Mouse (Mus musculus) testis, postnatal 10 days (tissue): ENCODE data around the gene Gm5155.
"Not testable (repeated sequence)": the region's sequence is repeated elsewhere in the genome, so short reads cannot be mapped to it uniquely, and the experiment has no call there.

Experiments used
- DNase-seq: peaks from one replicate; pipeline ENCODE4 v3.0.0; 2021; ENCODE audit warnings: low spot score

The Gm5155 gene

DNA sequence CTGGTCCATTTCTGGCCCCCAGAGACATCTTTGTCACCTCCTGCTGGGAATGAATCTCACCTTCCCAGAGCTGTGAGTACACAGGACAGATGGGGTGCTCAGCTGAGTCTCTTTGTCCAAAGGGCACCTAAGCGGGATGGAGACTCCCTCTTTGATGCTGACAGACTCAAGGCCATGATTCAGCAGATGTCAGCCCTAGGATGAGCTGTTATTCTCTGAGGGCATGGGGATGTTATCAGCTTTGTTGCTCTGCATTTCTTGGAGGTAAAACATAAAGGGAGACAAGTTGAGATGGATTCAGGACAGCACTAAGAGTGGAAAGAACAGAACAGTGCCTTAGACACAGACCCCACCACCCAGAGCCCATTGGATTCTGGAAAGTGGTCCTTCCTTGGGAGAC is at the start of gene Gm5155:
TSS of gene Gm5155 (plus strand) at position 301 of the 400 bp plus-strand sequence.
- DNase-seq = no peak

DNA sequence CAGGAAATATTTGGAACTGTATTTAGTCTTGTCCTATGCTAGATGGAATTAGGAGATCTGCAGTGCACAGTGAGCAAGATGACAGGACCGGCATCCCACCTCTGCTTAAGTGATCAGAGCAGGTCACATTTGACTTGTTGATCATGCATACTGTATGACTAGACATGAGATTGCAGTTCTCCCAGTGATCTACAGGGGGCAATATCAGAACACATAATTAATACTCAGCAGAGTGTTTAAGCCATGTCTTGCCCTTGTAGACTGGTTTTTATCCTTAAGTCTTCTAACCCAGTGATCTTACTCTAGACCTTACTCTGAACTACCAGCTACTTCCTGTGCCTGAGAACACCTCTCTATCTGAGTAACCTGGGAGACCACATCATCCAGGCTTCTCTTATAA is 791 bp upstream of the Gm5155 start:
- DNase-seq = no peak

DNA sequence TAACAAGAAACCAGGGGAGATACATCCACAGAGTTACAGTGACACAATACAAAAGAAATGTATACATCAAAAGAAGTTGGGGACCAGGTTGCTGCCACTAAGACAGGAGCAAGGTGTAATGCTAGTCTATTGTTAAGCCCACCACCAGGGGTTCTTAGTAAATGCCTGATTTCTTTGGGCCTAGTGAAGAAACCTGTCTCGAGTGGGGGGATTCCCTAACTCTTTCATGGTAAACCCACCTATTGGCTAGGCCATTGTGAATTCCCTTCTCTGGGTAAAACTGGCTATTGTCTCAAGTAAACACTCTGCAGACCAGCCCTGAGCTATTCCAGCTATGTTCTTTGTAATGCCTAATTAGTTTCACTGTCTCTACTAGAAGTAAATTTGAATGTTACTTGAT is 23.8 kb downstream of the Gm5155 start:
- DNase-seq = not testable (repeated sequence)

DNA sequence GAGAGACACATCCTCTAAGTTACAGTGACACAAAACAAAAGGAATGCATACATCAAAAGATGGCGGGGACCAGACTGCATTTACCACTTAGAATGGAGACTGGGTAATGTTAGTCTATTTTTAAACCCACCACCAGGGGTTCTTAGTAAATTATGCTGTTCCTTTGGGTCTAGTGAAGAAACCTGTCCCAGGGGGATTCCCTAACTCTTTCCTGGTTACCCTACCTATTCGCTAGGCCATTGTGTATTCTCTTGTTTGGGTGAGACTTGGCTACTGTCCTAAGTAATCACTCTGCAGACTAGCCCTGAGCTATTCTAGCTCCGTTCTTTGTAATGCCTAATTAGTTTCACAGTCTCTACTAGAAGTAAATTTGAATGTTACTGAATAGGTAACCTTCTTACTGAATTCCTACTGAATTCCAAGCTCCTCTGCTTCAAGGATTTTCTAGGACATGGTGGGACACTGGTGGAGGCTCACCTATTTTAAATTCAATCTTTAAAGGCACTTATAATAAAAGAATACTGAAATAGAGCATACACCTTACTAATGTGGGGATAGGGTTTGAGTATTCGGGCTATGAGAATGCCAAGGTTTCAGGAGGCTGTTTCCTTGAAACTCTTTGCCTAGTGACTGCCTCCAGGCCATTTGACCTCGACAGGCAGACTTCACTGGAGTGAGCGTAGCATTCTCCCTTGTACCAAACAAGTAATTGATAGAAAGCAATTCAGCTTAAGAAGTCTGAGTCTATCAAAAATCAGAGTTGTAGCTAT is 31.8 kb downstream of the Gm5155 start:
- no peak for DNase-seq
